Mouse (Mus musculus) ES-Bruce4 (cell line): Measurements from ENCODE around the gene Ugt1a5. TPM values are rescaled to one million over a fixed set of nuclear protein-coding genes. Genes with fewer than 3 reads are reported as not detected.

Experiments used
- H3K27ac ChIP-seq: 2 replicates; pipeline ENCODE4 v1.5.1; 2012; ENCODE audit warnings: low read length, inconsistent platforms; ENCODE audit not compliant: insufficient read depth
- H3K27me3 ChIP-seq: 2 replicates; pipeline ENCODE4 v1.6.1; 2012; ENCODE audit warnings: mild to moderate bottlenecking, low read length, inconsistent platforms; ENCODE audit not compliant: control insufficient read depth, poor library complexity, insufficient read depth, severe bottlenecking
- H3K36me3 ChIP-seq: 2 replicates; pipeline ENCODE4 v1.6.1; 2012; ENCODE audit warnings: inconsistent platforms, mild to moderate bottlenecking, low read length, moderate library complexity; ENCODE audit not compliant: control insufficient read depth, poor library complexity, insufficient read depth, severe bottlenecking
- H3K4me1 ChIP-seq: one replicate; pipeline ENCODE4 v1.8.1; 2011; ENCODE audit warnings: low read length; ENCODE audit not compliant: control insufficient read depth, insufficient read depth
- H3K4me3 ChIP-seq: 2 replicates; pipeline ENCODE4 v1.5.1; 2011; ENCODE audit warnings: low read depth, mild to moderate bottlenecking, low read length
- H3K9ac ChIP-seq: 2 replicates; pipeline ENCODE4 v1.6.1; 2012; ENCODE audit warnings: low read depth, mild to moderate bottlenecking, inconsistent platforms; ENCODE audit not compliant: poor library complexity, severe bottlenecking
- H3K9me3 ChIP-seq: replicated peaks from 2 replicates; pipeline ENCODE4 v1.6.1; 2012; ENCODE audit warnings: mild to moderate bottlenecking, low read length, inconsistent platforms; ENCODE audit not compliant: control insufficient read depth, poor library complexity, insufficient read depth, severe bottlenecking
- CTCF ChIP-seq: IDR thresholded peaks from one replicate; pipeline ENCODE4 v1.8.1; 2011; ENCODE audit warnings: low read depth, low read length
- EP300 ChIP-seq: IDR thresholded peaks from 2 replicates; pipeline ENCODE4 v1.6.1; 2011; ENCODE audit warnings: low read depth, low read length; ENCODE audit not compliant: insufficient read depth
- POLR2A ChIP-seq: IDR thresholded peaks from one replicate; pipeline ENCODE4 v1.8.1; 2011; ENCODE audit warnings: low read length; ENCODE audit not compliant: insufficient read depth
- polyA plus RNA-seq: library from polyadenylated mRNA; stranded (reverse); fragments of >200 nt; gene quantifications from 2 replicates; pipeline ENCODE4 v1.2.4, GENCODE M21; 2011; ENCODE audit warnings: low read depth; ENCODE audit not compliant: missing spikeins, insufficient read depth, insufficient read length

Ugt1a5 gene
- polyA plus RNA-seq, 1 experiment = not detected

DNA sequence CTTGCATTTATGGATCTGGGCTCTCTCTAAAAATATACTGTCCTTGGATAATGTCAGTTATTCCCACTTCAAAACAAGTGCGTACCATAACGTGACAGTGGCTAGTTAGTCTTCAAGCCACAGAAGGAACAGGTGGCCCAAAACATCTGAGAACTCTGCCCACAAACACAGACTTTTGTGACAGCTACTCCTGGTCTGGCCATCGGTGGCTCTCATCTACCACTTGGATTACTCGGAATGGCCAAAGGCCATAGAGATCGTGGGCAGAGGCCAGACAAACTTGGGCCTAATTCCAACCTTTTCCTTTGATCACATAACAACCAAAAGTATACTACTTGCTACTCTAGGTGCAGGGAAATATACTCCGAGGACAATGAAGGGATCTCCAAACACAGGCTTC, 102.3 kb downstream of the Ugt1a5 start:
- no peak overlapping the region for H3K27ac ChIP-seq
- no peak overlapping the region for H3K9ac ChIP-seq
- H3K9me3 ChIP-seq = peaks cover 7% of the 10 kb centered on the region; the same call in 1 of the 2 replicates
- TF ChIP-seq EP300 (no peak), POLR2A (no peak), CTCF (no peak)
- peaks cover 84% of the 10 kb centered on the region for H3K36me3 ChIP-seq
- no peak overlapping the region for H3K4me3 ChIP-seq
- H3K27me3 ChIP-seq = no peaks in the 10 kb centered on the region
- no peaks in the 10 kb centered on the region for H3K4me1 ChIP-seq

Other genes with a start within 250 kb of the Ugt1a5 start
- 18.2 and 19.6 TPM in 2 replicates for gene Usp40, start 157.5 kb upstream of the Ugt1a5 start, polyA plus RNA-seq
- not detected in 2 replicates for gene Ugt1a10, start 110.6 kb upstream of the Ugt1a5 start, polyA plus RNA-seq
- gene Ugt1a9, start 95.2 kb upstream of the Ugt1a5 start, polyA plus RNA-seq = not detected in 2 replicates
- gene Ugt1a8, start 78.2 kb upstream of the Ugt1a5 start, polyA plus RNA-seq = not detected in 2 replicates
- 0.41 TPM in 1 of 2 replicates, not detected in the other for gene Ugt1a7c, start 71.0 kb upstream of the Ugt1a5 start, polyA plus RNA-seq
- gene Ugt1a6b, start 62.8 kb upstream of the Ugt1a5 start, polyA plus RNA-seq = not detected in 2 replicates
- not detected in 2 replicates for gene Ugt1a6a, start 31.2 kb upstream of the Ugt1a5 start, polyA plus RNA-seq
- gene Ugt1a2, start 34.6 kb downstream of the Ugt1a5 start, polyA plus RNA-seq = not detected in 2 replicates
- 0.85 and 1.2 TPM in 2 replicates for gene Dnajb3, start 39.8 kb downstream of the Ugt1a5 start, polyA plus RNA-seq
- not detected in 2 replicates for gene Ugt1a1, start 45.9 kb downstream of the Ugt1a5 start, polyA plus RNA-seq
- not detected in 2 replicates for gene Mroh2a, start 61.0 kb downstream of the Ugt1a5 start, polyA plus RNA-seq
- gene Hjurp, start 111.6 kb downstream of the Ugt1a5 start, polyA plus RNA-seq = 217 and 219 TPM in 2 replicates
- not detected in 2 replicates for gene Trpm8, start 111.6 kb downstream of the Ugt1a5 start, polyA plus RNA-seq
- not detected in 2 replicates for gene Spp2, start 240.9 kb downstream of the Ugt1a5 start, polyA plus RNA-seq